Mouse (Mus musculus): ENCODE results near the gene Ugcg. TPM values are rescaled to one million over a fixed set of nuclear protein-coding genes. Genes with fewer than 3 reads are reported as not detected.

The Ugcg gene
- polyA plus RNA-seq, 1 experiment from 2014 or later = 15.0 TPM

DNA sequence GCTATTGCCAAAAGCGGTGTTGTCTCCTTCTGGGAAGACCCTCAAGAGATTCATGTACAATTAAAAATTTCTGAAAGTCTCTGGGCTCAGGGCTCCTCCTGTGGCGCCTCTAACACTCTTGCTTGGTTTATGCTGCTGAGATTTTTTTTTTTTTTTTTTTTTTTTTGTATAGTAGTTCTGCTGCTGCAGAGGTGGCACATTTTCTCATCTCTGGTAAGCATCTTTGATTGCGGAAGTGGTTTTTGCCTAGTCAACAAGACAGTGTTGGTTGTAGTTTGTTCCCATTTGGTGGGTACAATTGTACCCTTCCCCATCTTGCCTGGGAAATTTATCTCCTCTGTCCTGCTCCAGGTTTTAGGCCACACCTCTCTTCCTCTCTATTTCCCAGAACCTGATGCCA is 47.3 kb downstream of the Ugcg start:
- no peak overlapping the region for H3K4me3 ChIP-seq
- no peaks in the 10 kb centered on the region for H3K9me3 ChIP-seq
- H3K27ac ChIP-seq (replicated peaks) = no peak overlapping the region
- H3K4me1 ChIP-seq (replicated peaks) = no peaks in the 10 kb centered on the region
- WGBS = 81% methylated on average over 3 of the region's 3 CpGs
- no peak overlapping the region for H3K4me2 ChIP-seq
- no peak overlapping the region for H3K9ac ChIP-seq
- ATAC-seq (ENCODE audit: low FRiP score, low read depth) = no peak
- H3K27me3 ChIP-seq = no peaks in the 10 kb centered on the region
- no peaks in the 10 kb centered on the region for H3K36me3 ChIP-seq

- H3K27me3 ChIP-seq = no peaks in the 10 kb centered on the region
- no peak for ATAC-seq (ENCODE audit: low FRiP score, low read depth)
- no peak overlapping the region for H3K4me2 ChIP-seq
- H3K9me3 ChIP-seq = no peaks in the 10 kb centered on the region
- no peak overlapping the region for H3K27ac ChIP-seq (replicated peaks)
- H3K4me3 ChIP-seq = no peak overlapping the region
- no peaks in the 10 kb centered on the region for H3K4me1 ChIP-seq (replicated peaks)
- no peaks in the 10 kb centered on the region for H3K36me3 ChIP-seq
- no peak overlapping the region for H3K9ac ChIP-seq
- 78% methylated on average over 9 of the region's 9 CpGs for WGBS
Observed at GRCm38 (mm10) chr4:59238641-59239311, 49.7 kb downstream of the Ugcg start.

- Histone ChIP-seq H3K9ac (no peak overlapping the region), H3K27me3 (no peaks in the 10 kb centered on the region), H3K4me1 (replicated peaks) (no peaks in the 10 kb centered on the region), H3K4me3 (no peak overlapping the region), H3K36me3 (no peaks in the 10 kb centered on the region), H3K9me3 (no peaks in the 10 kb centered on the region), H3K4me2 (no peak overlapping the region), H3K27ac (replicated peaks) (no peak overlapping the region)
- WGBS = 49% methylated on average over 9 of the region's 9 CpGs
- ATAC-seq (ENCODE audit: low FRiP score, low read depth) = no peak
Observed at GRCm38 (mm10) chr4:59239312-59239728, 50.3 kb downstream of the Ugcg start.

GRCm38 (mm10) chr4:59240160-59240559 is 51.1 kb downstream of the Ugcg start:
- Histone ChIP-seq H3K9ac (no peak overlapping the region), H3K4me3 (no peak overlapping the region), H3K27ac (replicated peaks) (no peak overlapping the region), H3K27me3 (no peaks in the 10 kb centered on the region), H3K36me3 (no peaks in the 10 kb centered on the region), H3K4me1 (replicated peaks) (no peaks in the 10 kb centered on the region), H3K4me2 (no peak overlapping the region), H3K9me3 (no peaks in the 10 kb centered on the region)
- no peak for ATAC-seq (ENCODE audit: low FRiP score, low read depth)
- 95% methylated on average over 9 of the region's 9 CpGs for WGBS

- H3K27me3 ChIP-seq = no peaks in the 10 kb centered on the region
- H3K4me2 ChIP-seq = no peak overlapping the region
- no peak overlapping the region for H3K27ac ChIP-seq (replicated peaks)
- H3K4me3 ChIP-seq = no peak overlapping the region
- H3K9ac ChIP-seq = no peak overlapping the region
- 93% methylated on average over 4 of the region's 4 CpGs for WGBS
- no peaks in the 10 kb centered on the region for H3K4me1 ChIP-seq (replicated peaks)
- no peaks in the 10 kb centered on the region for H3K9me3 ChIP-seq
- H3K36me3 ChIP-seq = no peaks in the 10 kb centered on the region
- ATAC-seq (ENCODE audit: low FRiP score, low read depth) = no peak
Observed at GRCm38 (mm10) chr4:59241096-59241495, 52.0 kb downstream of the Ugcg start.

DNA sequence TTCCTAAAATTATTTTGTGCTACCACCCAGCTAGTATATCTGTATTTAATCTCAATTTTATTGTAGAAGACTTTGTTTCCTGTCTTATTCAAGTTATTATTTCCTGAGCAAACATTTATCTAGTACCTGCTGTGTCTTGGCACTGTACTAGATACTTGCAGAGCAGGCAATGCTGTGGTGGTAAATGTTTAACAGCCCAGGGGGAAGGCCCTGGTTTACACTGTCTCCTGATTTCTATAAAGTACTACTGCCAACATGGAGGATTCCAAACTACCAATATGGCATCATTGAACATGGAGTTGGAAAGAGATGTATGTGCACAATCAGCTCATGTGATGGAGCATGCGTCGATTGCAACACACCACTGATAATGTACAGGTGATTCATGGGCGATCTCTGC is 53.2 kb downstream of the Ugcg start:
- H3K27me3 ChIP-seq = no peaks in the 10 kb centered on the region
- no peak overlapping the region for H3K4me3 ChIP-seq
- ATAC-seq (ENCODE audit: low FRiP score, low read depth) = no peak

DNA sequence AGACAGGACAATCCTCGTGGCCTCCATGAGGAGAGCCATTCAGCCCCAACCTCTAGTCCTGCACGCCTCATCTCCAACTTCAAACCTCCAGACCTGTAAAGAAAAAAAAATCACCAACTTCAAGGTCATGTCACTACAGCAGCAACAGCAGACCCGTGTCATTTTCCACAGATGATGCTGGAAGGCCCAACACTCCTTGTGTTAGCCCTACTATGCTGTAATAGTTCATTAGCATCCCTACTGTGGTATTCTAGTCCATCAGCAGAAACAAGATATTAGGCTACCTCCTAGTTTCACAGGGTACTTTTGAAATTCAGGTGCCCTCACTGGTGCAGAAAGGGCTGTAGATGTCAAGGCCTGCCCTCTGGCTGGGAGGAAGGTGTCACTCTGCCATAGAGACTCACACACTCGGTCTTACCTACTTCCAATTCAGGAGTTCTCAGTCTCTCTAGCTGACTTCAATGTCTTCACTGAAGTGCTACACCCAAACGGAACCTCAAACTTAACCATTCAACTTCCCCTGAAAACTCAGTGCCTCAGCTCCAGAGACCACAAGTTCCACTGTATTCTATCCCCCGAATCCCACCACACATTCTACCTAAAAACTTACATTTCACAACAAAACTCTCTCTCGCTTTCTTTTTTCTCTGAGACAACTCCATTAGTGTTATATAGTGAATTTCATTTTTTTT is 54.9 kb downstream of the Ugcg start:
- Histone ChIP-seq H3K4me3 (no peak overlapping the region), H3K4me1 (replicated peaks) (no peaks in the 10 kb centered on the region), H3K27me3 (no peaks in the 10 kb centered on the region), H3K9ac (no peak overlapping the region), H3K4me2 (no peak overlapping the region), H3K36me3 (no peaks in the 10 kb centered on the region), H3K9me3 (no peaks in the 10 kb centered on the region), H3K27ac (replicated peaks) (no peak overlapping the region)
- ATAC-seq (ENCODE audit: low FRiP score, low read depth) = no peak
- WGBS = 83% methylated on average over 7 of the region's 7 CpGs

More for the DNA sequence above, 53.2 kb downstream of the Ugcg start:
- H3K4me1 ChIP-seq (replicated peaks) = no peaks in the 10 kb centered on the region
- no peak overlapping the region for H3K4me2 ChIP-seq
- no peak overlapping the region for H3K27ac ChIP-seq (replicated peaks)
- H3K9ac ChIP-seq = no peak overlapping the region
- H3K36me3 ChIP-seq = no peaks in the 10 kb centered on the region
- H3K9me3 ChIP-seq = no peaks in the 10 kb centered on the region
- 95% methylated on average over 3 of the region's 3 CpGs for WGBS

DNA sequence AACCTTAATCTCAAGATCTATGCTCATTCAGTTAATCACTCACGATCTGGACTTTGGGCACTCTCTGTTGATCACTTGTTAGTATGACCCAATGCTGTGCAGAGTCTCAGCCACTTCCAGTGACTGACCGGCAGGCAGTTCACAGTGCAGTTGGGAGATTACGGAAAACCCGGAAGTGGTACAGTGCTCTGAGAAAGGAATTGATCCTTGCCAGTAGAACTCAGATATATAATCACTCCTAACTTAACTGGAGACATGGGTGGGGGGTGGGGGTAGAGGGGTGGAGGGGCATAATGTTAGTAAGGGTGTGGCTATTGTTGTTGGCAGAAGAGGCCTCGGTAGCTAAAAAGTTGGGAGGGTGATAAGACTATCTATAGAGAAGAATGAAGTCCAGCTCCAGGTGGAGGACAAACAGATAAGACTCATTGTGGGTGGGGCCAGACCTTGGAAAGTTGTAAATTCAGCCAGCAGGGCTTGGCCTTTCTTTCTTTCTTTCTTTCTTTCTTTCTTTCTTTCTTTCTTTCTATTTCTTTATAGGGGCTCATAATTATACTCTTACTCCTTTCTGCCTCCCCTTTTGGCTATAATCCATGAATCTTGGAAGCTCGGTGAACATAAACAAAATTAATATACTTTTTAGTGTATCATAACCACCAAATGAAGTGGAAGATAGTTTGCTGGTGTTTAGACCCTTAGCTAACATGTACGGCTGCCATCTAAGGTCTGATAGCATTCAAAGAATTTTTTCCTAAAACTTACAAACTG is 55.9 kb downstream of the Ugcg start:
- no peaks in the 10 kb centered on the region for H3K4me1 ChIP-seq (replicated peaks)
- no peaks in the 10 kb centered on the region for H3K9me3 ChIP-seq
- H3K4me3 ChIP-seq = no peak overlapping the region
- H3K36me3 ChIP-seq = no peaks in the 10 kb centered on the region
- no peak for ATAC-seq (ENCODE audit: low FRiP score, low read depth)
- WGBS = 89% methylated on average over 7 of the region's 7 CpGs
- H3K9ac ChIP-seq = no peak overlapping the region
- no peaks in the 10 kb centered on the region for H3K27me3 ChIP-seq
- H3K4me2 ChIP-seq = no peak overlapping the region
- no peak overlapping the region for H3K27ac ChIP-seq (replicated peaks)

DNA sequence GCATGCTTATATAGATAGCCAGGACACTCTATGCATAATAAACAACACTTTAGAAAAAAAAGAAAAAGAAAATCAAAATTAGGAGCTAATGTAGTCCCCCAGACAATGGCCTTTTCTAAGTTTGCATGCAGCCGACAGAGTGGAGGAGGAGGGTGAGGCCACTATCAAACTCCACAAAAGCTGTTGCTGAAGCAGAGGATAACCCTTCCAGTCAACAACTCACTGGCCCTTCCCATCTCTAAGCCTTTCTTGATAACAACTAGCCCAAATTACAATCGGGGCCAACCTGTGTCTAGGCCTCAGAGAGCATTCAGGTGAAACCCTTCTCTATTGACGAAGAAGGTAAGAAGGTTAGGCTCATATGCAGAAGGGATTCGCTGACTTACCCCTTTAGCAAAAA is 56.7 kb downstream of the Ugcg start:
- 88% methylated on average over 4 of the region's 4 CpGs for WGBS
- Histone ChIP-seq H3K9ac (no peak overlapping the region), H3K4me3 (no peak overlapping the region), H3K27ac (replicated peaks) (no peak overlapping the region), H3K27me3 (no peaks in the 10 kb centered on the region), H3K4me2 (no peak overlapping the region), H3K9me3 (no peaks in the 10 kb centered on the region), H3K4me1 (replicated peaks) (no peaks in the 10 kb centered on the region), H3K36me3 (no peaks in the 10 kb centered on the region)
- ATAC-seq (ENCODE audit: low FRiP score, low read depth) = no peak

GRCm38 (mm10) chr4:59247545-59247944 is 58.5 kb downstream of the Ugcg start:
- Histone ChIP-seq H3K36me3 (no peaks in the 10 kb centered on the region), H3K4me2 (no peak overlapping the region), H3K4me3 (no peak overlapping the region), H3K27ac (replicated peaks) (no peak overlapping the region), H3K9me3 (no peaks in the 10 kb centered on the region), H3K4me1 (replicated peaks) (no peaks in the 10 kb centered on the region), H3K27me3 (no peaks in the 10 kb centered on the region), H3K9ac (no peak overlapping the region)
- WGBS = 77% methylated on average over 1 of the region's 1 CpGs
- no peak for ATAC-seq (ENCODE audit: low FRiP score, low read depth)

DNA sequence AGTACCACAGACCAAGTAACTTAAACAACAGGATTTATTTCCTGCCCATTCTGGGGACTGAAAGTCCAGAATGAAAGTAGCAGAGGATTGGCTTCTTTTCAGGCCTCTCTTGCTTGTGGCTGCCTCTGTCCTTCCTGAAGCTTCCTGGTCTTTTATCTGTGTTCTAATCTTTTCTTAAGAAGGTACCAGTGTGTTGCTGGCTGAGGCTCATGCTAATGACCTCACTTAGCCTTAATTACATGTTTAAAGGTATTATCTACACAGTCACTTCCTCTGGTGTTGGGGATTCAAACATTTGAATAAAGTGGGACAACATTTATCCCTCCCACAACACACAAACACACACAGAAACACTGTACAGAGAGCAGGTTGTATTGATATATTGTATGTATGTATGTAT is 59.0 kb downstream of the Ugcg start:
- no peak overlapping the region for H3K4me2 ChIP-seq
- H3K36me3 ChIP-seq = no peaks in the 10 kb centered on the region
- H3K27me3 ChIP-seq = no peaks in the 10 kb centered on the region
- no peak overlapping the region for H3K27ac ChIP-seq (replicated peaks)
- no peaks in the 10 kb centered on the region for H3K9me3 ChIP-seq
- ATAC-seq (ENCODE audit: low FRiP score, low read depth) = no peak
- no peaks in the 10 kb centered on the region for H3K4me1 ChIP-seq (replicated peaks)
- H3K4me3 ChIP-seq = no peak overlapping the region
- no peak overlapping the region for H3K9ac ChIP-seq

DNA sequence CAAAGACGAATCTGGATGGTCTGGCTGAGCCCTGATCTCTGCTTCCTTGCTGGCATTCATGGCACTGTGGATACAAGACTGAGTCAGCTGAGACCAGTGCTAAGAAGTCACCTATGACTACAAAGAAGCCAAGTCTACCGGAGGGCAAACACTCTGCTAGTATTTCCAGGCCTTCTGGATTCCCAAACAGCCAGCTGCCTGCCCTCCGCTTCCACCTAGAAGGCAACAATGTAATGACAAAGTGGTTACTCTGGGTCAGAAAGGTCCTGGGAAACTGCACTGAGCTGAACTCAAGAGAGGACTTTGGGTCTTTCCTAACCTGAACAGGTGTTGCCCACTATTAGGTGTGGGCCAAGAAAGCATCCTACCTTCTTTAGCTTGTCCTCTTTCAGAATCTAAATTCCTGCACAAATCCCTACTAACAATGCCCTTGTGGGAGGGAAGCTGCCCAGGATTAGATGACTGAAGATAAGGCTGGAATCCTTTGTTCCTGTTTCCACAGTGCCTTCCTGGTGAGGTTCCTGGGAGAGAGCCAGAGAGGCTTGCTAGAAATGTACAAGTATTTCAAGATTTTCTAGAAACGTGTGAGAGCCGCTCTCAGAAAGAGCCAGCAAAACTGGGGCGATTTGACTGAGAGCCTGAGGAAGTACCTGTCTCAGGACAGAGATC is 63.5 kb downstream of the Ugcg start:
- Histone ChIP-seq H3K27ac (replicated peaks) (no peak overlapping the region), H3K27me3 (no peaks in the 10 kb centered on the region), H3K36me3 (no peaks in the 10 kb centered on the region), H3K4me1 (replicated peaks) (no peaks in the 10 kb centered on the region), H3K4me3 (no peak overlapping the region), H3K9me3 (no peaks in the 10 kb centered on the region), H3K4me2 (no peak overlapping the region), H3K9ac (no peak overlapping the region)
- ATAC-seq (ENCODE audit: low FRiP score, low read depth) = no peak
- 89% methylated on average over 6 of the region's 6 CpGs for WGBS
